Mouse (Mus musculus) neural tube, embryonic 13.5 days (tissue): ENCODE measurements at regions not wholly inside any gene's neighbourhood (a gene's known extent, or its start where the extent isn't known, plus 50 kb on each side); places are given as distances from the start of the nearest gene placed in this dataset.

Experiments
- ATAC-seq: fragments of 200-750 bp; cut with Nextera tagmentation; 2 replicates; pipeline ENCODE4 v1.8.0; 2017; ENCODE audit warnings: low read depth, mild to moderate bottlenecking, moderate TSS enrichment, moderate library complexity
- H3K27ac ChIP-seq: fragments of 300-500 bp; sonication (generic); replicated peaks from 2 replicates; pipeline ENCODE4 v1.5.1; 2015; ENCODE audit warnings: moderate library complexity, mild to moderate bottlenecking, inconsistent platforms
- H3K27me3 ChIP-seq: fragments of 300-500 bp; sonication (generic); 2 replicates; pipeline ENCODE4 v1.6.1; 2015; ENCODE audit warnings: mild to moderate bottlenecking, inconsistent platforms
- H3K36me3 ChIP-seq: fragments of 300-500 bp; sonication (generic); 2 replicates; pipeline ENCODE4 v1.6.1; 2015; ENCODE audit warnings: mild to moderate bottlenecking, inconsistent platforms
- H3K4me1 ChIP-seq: fragments of 300-500 bp; sonication (generic); replicated peaks from 2 replicates; pipeline ENCODE4 v1.6.1; 2015; ENCODE audit warnings: inconsistent platforms
- H3K4me2 ChIP-seq: fragments of 300-500 bp; sonication (generic); 2 replicates; pipeline ENCODE4 v1.6.1; 2015; ENCODE audit warnings: inconsistent platforms, mild to moderate bottlenecking, moderate library complexity
- H3K4me3 ChIP-seq: fragments of 300-500 bp; sonication (generic); 2 replicates; pipeline ENCODE4 v1.5.1; 2015; ENCODE audit warnings: mild to moderate bottlenecking, inconsistent platforms
- H3K9ac ChIP-seq: fragments of 300-500 bp; sonication (generic); 2 replicates; pipeline ENCODE4 v1.6.1; 2015; ENCODE audit warnings: moderate library complexity, mild to moderate bottlenecking, inconsistent platforms
- H3K9me3 ChIP-seq: fragments of 300-500 bp; sonication (generic); 2 replicates; pipeline ENCODE4 v1.6.1; 2016; ENCODE audit warnings: inconsistent platforms
- WGBS: fragments of 180-500 bp; shearing (Covaris S2); methylation state at CpG from one replicate; pipeline ENCODE4 v1.1.7; 2015; 5-methylcytosine and 5-hydroxymethylcytosine counted together

DNA sequence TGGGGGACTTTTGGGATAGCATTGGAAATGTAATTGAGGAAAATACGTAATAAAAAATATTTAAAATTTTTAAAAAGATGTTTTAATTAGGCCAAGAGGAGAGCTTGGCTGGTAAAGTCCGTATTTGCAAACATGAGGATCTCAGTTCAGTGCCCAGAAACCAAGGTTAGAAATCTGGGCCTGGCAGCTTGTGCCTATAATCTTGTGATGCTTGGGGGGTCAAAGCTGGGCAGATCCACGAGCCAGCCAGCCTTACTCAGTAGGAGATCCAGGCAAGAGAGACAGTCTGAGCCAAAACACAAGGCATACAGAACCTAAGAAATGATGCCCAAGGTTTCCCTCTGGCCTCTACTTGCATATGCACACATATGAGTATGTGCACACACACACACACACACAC is 54.1 kb upstream of the Cxadr start:
- no peaks in the 10 kb centered on the region for H3K4me1 ChIP-seq
- no peaks in the 10 kb centered on the region for H3K36me3 ChIP-seq
- H3K4me2 ChIP-seq = no peak overlapping the region
- no peak overlapping the region for H3K27ac ChIP-seq
- H3K9ac ChIP-seq = no peak overlapping the region
- H3K4me3 ChIP-seq = no peak overlapping the region
- no peaks in the 10 kb centered on the region for H3K27me3 ChIP-seq
- no peak for ATAC-seq
- 86% methylated on average over 3 of the region's 3 CpGs for WGBS
- no peaks in the 10 kb centered on the region for H3K9me3 ChIP-seq

DNA sequence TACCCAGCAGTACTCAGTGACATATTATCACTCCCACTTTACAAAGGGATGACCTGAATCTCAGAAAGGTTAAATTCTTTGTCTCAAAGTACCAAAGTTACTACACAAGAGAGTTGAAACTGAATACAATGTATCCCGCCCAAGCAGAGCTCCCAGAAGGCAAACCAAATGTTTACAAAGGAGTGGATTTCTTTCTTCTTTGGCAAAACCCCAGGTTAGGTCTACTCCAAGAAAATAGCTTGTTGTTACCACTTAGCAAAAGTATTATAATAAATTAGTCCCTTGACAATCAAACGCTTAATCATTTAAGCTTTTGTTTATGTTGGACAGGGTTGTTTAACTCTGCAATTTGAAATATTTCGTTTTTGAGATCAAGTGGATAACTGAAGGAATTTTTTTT is 58.6 kb upstream of the Cxadr start:
- Histone ChIP-seq H3K4me2 (no peak overlapping the region), H3K4me3 (no peak overlapping the region), H3K9me3 (no peaks in the 10 kb centered on the region), H3K9ac (no peak overlapping the region), H3K36me3 (no peaks in the 10 kb centered on the region), H3K4me1 (peaks cover 8% of the 10 kb centered on the region; the same call in 1 of the 2 replicates), H3K27ac (no peak overlapping the region), H3K27me3 (no peaks in the 10 kb centered on the region)
- WGBS = 81% methylated on average over 3 of the region's 3 CpGs
- ATAC-seq = no peak

GRCm38 (mm10) chr16:78240152-78240551 is 61.1 kb upstream of the Cxadr start:
- Histone ChIP-seq H3K4me3 (no peak overlapping the region), H3K27ac (no peak overlapping the region), H3K36me3 (no peaks in the 10 kb centered on the region), H3K27me3 (no peaks in the 10 kb centered on the region), H3K4me2 (no peak overlapping the region), H3K4me1 (peaks cover 22% of the 10 kb centered on the region), H3K9ac (no peak overlapping the region), H3K9me3 (no peaks in the 10 kb centered on the region)
- 86% methylated on average over 4 of the region's 4 CpGs for WGBS
- ATAC-seq = no peak

DNA sequence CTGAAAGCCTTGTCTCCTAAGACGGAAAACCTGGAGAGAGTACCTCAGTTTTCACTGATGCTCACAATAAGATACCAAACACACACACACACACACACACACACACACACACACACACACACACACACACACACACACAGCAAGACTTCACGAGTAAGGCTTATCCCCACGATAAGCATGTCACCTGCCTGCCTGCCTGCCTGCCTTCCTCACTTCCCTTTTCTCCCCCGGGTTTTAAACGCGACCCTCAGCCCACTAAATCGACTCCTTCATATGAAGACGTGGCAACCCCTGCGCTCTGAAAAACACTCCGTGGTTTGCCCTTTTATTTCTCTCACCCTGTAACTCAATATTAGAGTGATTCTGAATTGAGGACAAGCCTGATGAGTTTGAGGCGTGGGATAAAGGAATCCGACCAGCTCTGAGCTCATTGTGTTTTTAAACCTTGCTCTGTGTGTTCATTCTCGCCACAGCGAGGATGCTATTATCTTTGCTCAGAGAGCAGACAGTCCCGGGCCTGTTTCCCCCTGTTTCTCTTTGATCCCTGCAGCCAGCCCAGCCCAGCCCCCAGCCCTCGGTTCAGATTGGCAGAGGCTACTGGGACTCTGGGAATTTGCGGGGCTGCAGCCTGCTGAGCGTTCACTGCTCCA is 63.1 kb upstream of the Cxadr start:
- under 1% methylated on average over 18 of the region's 18 CpGs for WGBS
- Histone ChIP-seq H3K4me3 (peak overlapping the region; percentile 43), H3K9ac (peak overlapping the region; percentile 75), H3K27me3 (no peaks in the 10 kb centered on the region), H3K9me3 (no peaks in the 10 kb centered on the region), H3K36me3 (no peaks in the 10 kb centered on the region), H3K4me1 (peaks cover 22% of the 10 kb centered on the region), H3K27ac (peak overlapping the region; percentile 95), H3K4me2 (peak overlapping the region; percentile 71)
- peak; percentile 83 for ATAC-seq

- peak overlapping the region; percentile 75 for H3K9ac ChIP-seq
- peaks cover 22% of the 10 kb centered on the region for H3K4me1 ChIP-seq
- no peaks in the 10 kb centered on the region for H3K9me3 ChIP-seq
- H3K27ac ChIP-seq = peak overlapping the region; percentile 95
- ATAC-seq = peak; percentile 73
- no peaks in the 10 kb centered on the region for H3K36me3 ChIP-seq
- peak overlapping the region; percentile 43 for H3K4me3 ChIP-seq
- no peaks in the 10 kb centered on the region for H3K27me3 ChIP-seq
- under 1% methylated on average over 13 of the region's 15 CpGs for WGBS
- H3K4me2 ChIP-seq = peak overlapping the region; percentile 71
These were observed 63.6 kb upstream of the Cxadr start for GRCm38 (mm10) chr16:78237641-78238051.

GRCm38 (mm10) chr16:78236746-78237640 is 64.3 kb upstream of the Cxadr start:
- WGBS = 2% methylated on average over 25 of the region's 25 CpGs
- Histone ChIP-seq H3K27ac (peak overlapping the region; percentile 95), H3K9me3 (no peaks in the 10 kb centered on the region), H3K9ac (peak overlapping the region; percentile 75), H3K4me3 (peak overlapping the region; percentile 43), H3K36me3 (no peaks in the 10 kb centered on the region), H3K4me2 (peak overlapping the region; percentile 71), H3K27me3 (no peaks in the 10 kb centered on the region), H3K4me1 (peaks cover 22% of the 10 kb centered on the region)
- peak; percentile 48 for ATAC-seq

- H3K4me1 ChIP-seq = peaks cover 11% of the 10 kb centered on the region
- WGBS = 90% methylated on average over 2 of the region's 2 CpGs
- no peaks in the 10 kb centered on the region for H3K27me3 ChIP-seq
These were observed 69.1 kb upstream of the Cxadr start for GRCm38 (mm10) chr16:78232205-78232604.

DNA sequence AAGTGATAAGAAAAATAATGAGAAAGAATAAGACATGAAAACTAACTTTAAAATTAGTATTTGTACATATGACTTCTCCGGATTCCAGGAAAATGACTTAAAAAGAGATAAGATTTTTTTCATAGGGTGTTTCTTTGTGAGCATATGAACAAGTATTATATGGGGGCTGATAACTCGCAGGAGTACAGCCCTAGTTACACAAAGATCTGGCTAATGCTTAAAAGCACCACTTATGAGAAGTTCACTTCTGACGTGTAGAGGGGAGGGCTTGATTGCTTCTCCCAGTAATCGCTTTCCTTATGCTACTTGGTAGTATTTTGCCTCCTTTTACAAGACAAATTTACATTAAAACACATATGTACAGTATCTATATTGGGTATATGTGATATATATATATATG is 72.3 kb upstream of the Cxadr start:
- H3K4me1 ChIP-seq = no peaks in the 10 kb centered on the region
- no peak overlapping the region for H3K9ac ChIP-seq
- ATAC-seq = no peak
- H3K4me2 ChIP-seq = no peak overlapping the region
- no peaks in the 10 kb centered on the region for H3K9me3 ChIP-seq
- H3K27ac ChIP-seq = no peak overlapping the region
- no peak overlapping the region for H3K4me3 ChIP-seq
- WGBS = 91% methylated on average over 4 of the region's 4 CpGs
- no peaks in the 10 kb centered on the region for H3K36me3 ChIP-seq
- no peaks in the 10 kb centered on the region for H3K27me3 ChIP-seq

More at GRCm38 (mm10) chr16:78232205-78232604, 69.1 kb upstream of the Cxadr start:
- Histone ChIP-seq H3K27ac (no peak overlapping the region), H3K9ac (no peak overlapping the region), H3K9me3 (no peaks in the 10 kb centered on the region), H3K4me2 (no peak overlapping the region), H3K4me3 (no peak overlapping the region), H3K36me3 (no peaks in the 10 kb centered on the region)
- no peak for ATAC-seq

- no peak for ATAC-seq
- H3K27me3 ChIP-seq = no peaks in the 10 kb centered on the region
- 76% methylated on average over 1 of the region's 1 CpGs for WGBS
- H3K9ac ChIP-seq = no peak overlapping the region
- H3K9me3 ChIP-seq = no peaks in the 10 kb centered on the region
- H3K4me3 ChIP-seq = no peak overlapping the region
- H3K36me3 ChIP-seq = no peaks in the 10 kb centered on the region
- no peak overlapping the region for H3K4me2 ChIP-seq
- H3K4me1 ChIP-seq = peaks cover 4% of the 10 kb centered on the region; the same call in 1 of the 2 replicates
- H3K27ac ChIP-seq = no peak overlapping the region
These were observed 78.9 kb upstream of the Cxadr start for GRCm38 (mm10) chr16:78222377-78222776.

GRCm38 (mm10) chr16:78221781-78222180 is 79.5 kb upstream of the Cxadr start:
- peaks cover 4% of the 10 kb centered on the region; the same call in 1 of the 2 replicates for H3K4me1 ChIP-seq
- H3K9ac ChIP-seq = no peak overlapping the region
- H3K27me3 ChIP-seq = no peaks in the 10 kb centered on the region
- no peaks in the 10 kb centered on the region for H3K9me3 ChIP-seq
- H3K36me3 ChIP-seq = no peaks in the 10 kb centered on the region
- ATAC-seq = no peak
- H3K4me2 ChIP-seq = no peak overlapping the region
- WGBS = 82% methylated on average over 1 of the region's 1 CpGs
- no peak overlapping the region for H3K27ac ChIP-seq
- no peak overlapping the region for H3K4me3 ChIP-seq

- Histone ChIP-seq H3K9me3 (no peaks in the 10 kb centered on the region), H3K36me3 (no peaks in the 10 kb centered on the region), H3K9ac (no peak overlapping the region), H3K27ac (no peak overlapping the region), H3K27me3 (no peaks in the 10 kb centered on the region), H3K4me3 (no peak overlapping the region), H3K4me2 (no peak overlapping the region), H3K4me1 (peaks cover 4% of the 10 kb centered on the region; the same call in 1 of the 2 replicates)
- 70% methylated on average over 6 of the region's 6 CpGs for WGBS
- ATAC-seq = no peak
These were observed 83.7 kb upstream of the Cxadr start for GRCm38 (mm10) chr16:78217633-78218032.

- Histone ChIP-seq H3K4me2 (no peak overlapping the region), H3K27ac (no peak overlapping the region), H3K36me3 (no peaks in the 10 kb centered on the region), H3K9ac (no peak overlapping the region), H3K4me3 (no peak overlapping the region), H3K27me3 (no peaks in the 10 kb centered on the region), H3K9me3 (no peaks in the 10 kb centered on the region), H3K4me1 (peaks cover 4% of the 10 kb centered on the region; the same call in 1 of the 2 replicates)
- no peak; the same call in 1 of the 2 replicates for ATAC-seq
- WGBS = 57% methylated on average over 9 of the region's 9 CpGs
These were observed 84.4 kb upstream of the Cxadr start for GRCm38 (mm10) chr16:78216752-78217351.
